Mouse (Mus musculus) midbrain, embryonic 10.5 days (tissue): Measurements from ENCODE around the gene Gm5447. TPM values are rescaled to one million over a fixed set of nuclear protein-coding genes. Genes with fewer than 3 reads are reported as not detected.

ENCODE experiments used
- polyA plus RNA-seq: library from polyadenylated mRNA; unstranded; fragments of >200 nt; fragmentation: Nextera tagmentation; extraction: Ambion mirVana; gene quantifications from 2 replicates; pipeline ENCODE4 v1.2.1, GENCODE M21; 2016

The Gm5447 gene
- polyA plus RNA-seq, 1 experiment from 2014 or later = 0.10 TPM

Other genes starting within 250 kb of the Gm5447 start
- gene Irf4, start 225.0 kb upstream of the Gm5447 start, polyA plus RNA-seq = 0.04 TPM in 1 of 2 replicates, not detected in the other
- gene Hus1b, start 26.4 kb upstream of the Gm5447 start, polyA plus RNA-seq = 0.10 TPM in 1 of 2 replicates, not detected in the other
- gene Exoc2, start 111 bp upstream of the Gm5447 start, polyA plus RNA-seq = 36.2 and 40.0 TPM in 2 replicates